Mouse (Mus musculus): ENCODE results near the gene Pgrmc2. TPM values are rescaled to one million over a fixed set of nuclear protein-coding genes. Genes with fewer than 3 reads are reported as not detected.

The Pgrmc2 gene
- 77.8 TPM for polyA plus RNA-seq (2014; fragmentation: Illumina TruSeq; extraction: RNeasy Lipid Tissue Mini Kit (QIAGEN cat#74804); ENCODE audit: low read depth, low replicate concordance)

DNA sequence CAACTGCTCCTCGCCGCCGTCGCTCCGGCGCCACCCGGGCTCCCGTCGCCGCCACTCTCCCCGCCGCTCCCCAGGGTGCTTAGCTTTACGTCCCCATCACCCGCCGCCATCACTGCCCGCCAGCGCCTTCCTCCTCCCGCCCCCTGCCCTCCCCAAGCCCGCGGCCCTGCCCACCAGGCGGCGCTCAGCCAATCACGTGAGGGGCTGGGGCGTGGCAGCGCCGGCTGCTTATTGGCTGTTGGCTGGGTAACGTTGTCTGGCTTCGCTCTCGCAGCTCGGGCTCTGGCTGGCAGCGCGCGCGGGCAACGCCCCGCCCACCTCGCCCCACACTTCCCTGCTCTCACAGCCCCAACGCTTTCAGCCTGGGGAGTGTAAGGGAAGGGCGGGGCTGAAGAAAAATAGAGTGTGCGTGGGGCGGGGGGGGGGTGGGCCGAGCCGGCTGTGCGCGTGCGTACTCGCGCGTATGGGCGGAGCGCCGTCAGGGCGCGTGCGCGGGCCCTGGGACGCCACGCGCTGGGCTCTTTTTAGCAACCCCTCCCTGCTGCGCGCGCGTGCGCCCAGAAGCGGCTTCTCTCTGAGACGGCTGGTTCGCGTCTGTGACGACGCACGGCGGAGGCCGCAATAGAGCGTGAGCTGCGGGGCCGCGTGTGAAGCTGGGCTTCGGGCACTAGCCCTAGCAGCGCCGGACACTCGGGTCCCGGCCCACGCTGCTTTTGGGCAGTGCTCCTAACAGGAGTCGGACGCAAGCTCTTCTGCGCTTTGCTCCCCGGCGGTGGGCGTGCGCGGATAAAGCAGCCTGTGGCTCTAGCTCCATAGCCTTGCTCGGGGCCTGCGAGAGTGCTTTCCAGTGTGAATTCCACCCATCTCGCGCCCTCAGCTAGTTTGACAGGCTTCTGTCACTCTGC is at the start of gene Pgrmc2:
Gene Pgrmc2, minus strand, starts transcription at position 162 of the 905 bp plus-strand sequence.

Other genes with a start within 250 kb of the Pgrmc2 start
- 22.2 TPM for gene Mfsd8, start 236.2 kb downstream of the Pgrmc2 start, polyA plus RNA-seq (2014; fragmentation: Illumina TruSeq; extraction: RNeasy Lipid Tissue Mini Kit (QIAGEN cat#74804); ENCODE audit: low read depth, low replicate concordance)
- gene Abhd18, start 236.1 kb downstream of the Pgrmc2 start, polyA plus RNA-seq (2014; fragmentation: Illumina TruSeq; extraction: RNeasy Lipid Tissue Mini Kit (QIAGEN cat#74804); ENCODE audit: low read depth, low replicate concordance): 37.5 TPM
- gene 1700034I23Rik, start 180.5 kb downstream of the Pgrmc2 start, polyA plus RNA-seq (2014; fragmentation: Illumina TruSeq; extraction: RNeasy Lipid Tissue Mini Kit (QIAGEN cat#74804); ENCODE audit: low read depth, low replicate concordance): not detected
- 169 TPM for gene Larp1b, start 133.2 kb downstream of the Pgrmc2 start, polyA plus RNA-seq (2014; fragmentation: Illumina TruSeq; extraction: RNeasy Lipid Tissue Mini Kit (QIAGEN cat#74804); ENCODE audit: low read depth, low replicate concordance)

Measured in kidney, adult 10 weeks (tissue).